Mouse (Mus musculus) liver, adult 2 months (tissue): ENCODE results near the gene Incenp.

Source experiments
- CTCF ChIP-seq: fragments of 200-500 bp; IDR thresholded peaks from 2 replicates; pipeline ENCODE4 v1.5.1; 2011; ENCODE audit warnings: low read depth, low read length, control low read depth
- POLR2A ChIP-seq: fragments of 200-500 bp; IDR thresholded peaks from 2 replicates; pipeline ENCODE4 v1.6.1; 2011; ENCODE audit warnings: low read length, control low read depth; ENCODE audit not compliant: insufficient read depth; ENCODE audit errors: extremely low read depth

DNA sequence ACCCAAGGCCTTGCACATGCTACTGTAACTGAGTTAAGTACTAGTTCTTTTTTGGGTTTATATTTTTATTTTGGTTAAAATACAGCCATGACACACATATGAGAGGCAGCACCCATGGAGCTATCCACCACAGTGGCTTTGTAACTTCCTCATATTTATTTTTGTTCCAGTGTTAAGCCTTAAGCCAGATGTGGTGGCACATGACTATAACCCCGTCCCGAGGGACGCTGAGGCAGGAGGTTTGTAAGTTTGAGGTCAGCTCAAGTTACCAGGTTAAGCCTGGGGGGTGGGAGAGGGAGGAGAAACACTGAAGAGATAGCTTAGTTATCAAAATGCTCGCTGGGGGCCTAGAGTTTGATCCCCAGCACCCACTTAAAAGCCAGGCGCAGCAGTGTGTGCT, 37.2 kb upstream of the Incenp start:
- TF ChIP-seq CTCF (no peak), POLR2A (no peak)
